Mouse (Mus musculus): ENCODE data around the gene Tbc1d17.

DNA sequence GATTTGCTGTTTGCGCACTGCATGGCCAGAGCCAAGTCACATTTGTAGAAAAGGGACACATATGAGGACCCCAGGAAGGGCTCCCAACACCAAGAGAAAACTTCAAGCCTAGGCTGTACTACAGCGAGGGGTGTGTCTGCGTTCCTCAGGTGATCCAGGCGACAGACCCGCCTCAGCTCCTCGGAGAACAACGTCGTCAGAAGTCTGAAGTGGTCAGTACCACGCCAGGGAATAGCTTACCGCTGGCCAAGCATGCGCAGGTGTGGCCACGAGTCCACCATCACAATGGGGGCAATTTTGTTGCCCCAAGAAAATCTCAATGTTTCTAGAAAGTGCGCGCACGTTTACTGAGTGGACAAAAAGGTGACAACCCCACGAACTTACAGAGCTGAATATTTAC is 19.6 kb upstream of the Tbc1d17 start:
- TF ChIP-seq CTCF (IDR thresholded peaks at IDR 0.05) = no peak
- no peak for TF ChIP-seq EP300 (IDR thresholded peaks at IDR 0.05)

Measured in lung, postnatal 0 days (tissue).